Mouse (Mus musculus) monocyte, adult 2 months (primary cell): Measurements from ENCODE around the gene Tox3.

Experiments used
- DNase-seq, 2 experiments: peaks; one replicate each; pipeline ENCODE4 v3.0.0; 2022; ENCODE audit warnings: low spot score in 2 of 2, low read depth in 1 of 2

The Tox3 gene

DNA sequence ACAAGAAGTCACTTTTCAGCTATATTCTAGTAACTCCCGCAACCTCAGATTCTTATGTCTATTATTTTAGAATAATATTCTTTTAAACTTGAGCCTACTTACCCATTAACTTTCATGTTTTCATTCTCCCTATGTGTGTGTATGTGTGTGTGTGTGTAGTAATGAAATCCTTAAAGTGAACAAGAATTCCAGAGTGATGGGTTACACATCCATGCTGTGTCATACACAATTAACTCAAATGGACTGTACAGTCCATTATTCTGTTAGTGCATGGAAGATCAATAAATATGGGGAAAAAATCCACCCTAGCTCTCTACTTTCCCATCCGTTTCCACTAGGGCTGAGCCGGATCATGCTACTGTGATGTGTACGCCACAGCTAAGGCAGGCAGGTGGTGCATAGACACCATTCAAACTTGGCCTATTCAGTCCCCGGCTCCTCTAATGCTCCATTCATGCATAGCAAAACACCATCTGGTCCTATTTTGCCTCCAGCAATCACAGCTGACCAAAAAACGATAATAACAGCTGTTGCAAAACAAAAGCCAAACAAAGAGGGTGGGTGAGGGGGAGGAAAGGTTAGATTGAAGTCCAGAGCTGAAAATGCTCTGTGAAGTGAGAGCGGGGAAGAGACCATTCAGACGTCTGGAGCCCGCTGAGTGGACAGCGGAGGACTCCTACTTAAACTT, 103.5 kb downstream of the Tox3 start:
- DNase-seq: no peak

DNA sequence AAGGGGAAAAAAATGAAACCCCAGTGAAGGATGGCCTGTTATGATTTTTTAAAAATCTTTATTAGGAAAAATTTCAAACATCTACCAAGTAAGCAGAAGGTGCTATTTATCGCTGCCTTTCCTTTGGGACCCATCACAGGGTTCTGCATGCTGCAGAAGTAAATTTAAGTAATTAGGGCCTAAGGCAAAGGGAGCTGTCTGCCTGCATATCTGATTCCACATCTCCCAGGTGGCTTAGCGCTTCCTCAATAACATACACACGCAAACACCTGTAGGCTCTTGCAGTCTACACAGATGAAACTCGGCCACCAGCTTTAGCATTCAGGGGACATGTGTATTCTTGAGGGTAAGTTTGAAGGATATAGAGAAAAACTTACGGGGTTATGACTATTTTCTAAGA, 104.2 kb downstream of the Tox3 start:
- no peak for DNase-seq

DNA sequence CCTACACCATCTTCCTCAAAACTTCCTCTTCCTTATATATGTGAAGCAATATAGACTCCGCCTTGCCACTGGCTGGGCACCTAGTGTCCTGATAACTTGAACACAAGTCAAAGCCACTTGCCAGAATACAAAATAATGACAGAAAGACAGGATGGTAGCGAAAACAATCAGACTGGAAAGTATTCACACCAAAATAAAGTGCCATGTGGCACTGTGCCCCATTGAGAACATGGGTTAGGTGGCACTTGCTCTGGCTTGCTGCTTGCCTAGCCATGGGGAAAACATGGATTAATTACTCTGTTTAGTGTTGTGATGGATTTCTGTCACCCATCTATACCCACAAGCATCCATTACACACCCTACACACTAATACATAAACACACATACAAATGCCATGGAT, 105.8 kb downstream of the Tox3 start:
- no peak for DNase-seq

DNA sequence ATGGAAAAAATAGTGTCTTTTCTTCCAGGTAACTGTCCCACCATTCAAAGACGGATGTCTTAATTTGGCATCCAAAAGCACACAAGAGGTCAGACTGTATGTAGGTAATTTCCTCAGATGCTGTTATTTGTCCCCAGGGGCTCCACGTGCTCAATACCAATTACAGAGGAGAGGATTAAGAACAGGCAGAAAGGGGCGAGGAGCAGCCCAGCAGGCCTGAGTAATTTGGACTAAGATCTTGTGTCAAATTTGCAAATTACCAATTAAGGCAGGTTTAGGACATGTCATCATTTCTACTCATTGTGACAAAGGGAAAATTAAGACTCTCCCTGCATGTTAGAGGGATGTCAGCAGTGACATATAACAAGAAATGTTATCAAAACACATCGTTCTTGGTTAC, 106.7 kb downstream of the Tox3 start:
- no peak for DNase-seq

DNA sequence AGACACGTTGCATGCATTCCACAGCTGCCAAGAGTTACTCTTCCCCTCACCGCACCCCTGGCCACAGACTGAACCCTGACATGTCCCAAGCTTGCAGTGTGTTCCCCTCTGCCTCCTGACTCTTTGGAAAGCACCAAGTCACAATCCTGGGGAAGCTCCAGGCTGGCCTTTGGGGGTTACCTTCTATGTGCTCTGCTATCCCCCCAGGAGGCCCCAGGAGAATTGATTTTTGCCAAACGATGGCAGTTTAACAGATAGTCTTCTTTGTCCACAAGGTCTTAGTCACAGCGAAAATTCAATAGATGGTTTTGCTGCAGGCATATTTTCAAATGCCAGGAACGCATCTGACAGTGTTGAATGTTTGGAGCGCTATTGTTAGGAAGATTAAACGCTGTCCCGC, 115.6 kb downstream of the Tox3 start:
- no peak for DNase-seq

DNA sequence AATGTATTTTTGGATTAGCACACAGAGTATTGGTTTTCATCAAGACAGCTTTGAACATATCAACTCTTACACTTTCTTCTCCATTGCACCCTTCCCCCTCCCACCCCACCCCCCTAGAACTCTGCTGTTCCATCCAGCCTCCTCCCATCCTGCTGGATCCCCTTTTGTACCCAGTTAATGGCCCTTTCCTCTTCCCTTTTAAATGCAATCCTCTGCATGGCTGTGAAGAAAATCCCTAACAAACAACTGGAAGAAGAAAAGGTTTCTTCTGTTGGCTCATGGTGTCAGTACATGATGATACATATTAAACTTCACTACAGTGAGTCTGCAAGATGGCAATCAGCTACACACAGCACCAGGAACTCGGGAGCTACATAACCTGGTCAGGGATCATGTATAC, 124.0 kb downstream of the Tox3 start:
- no peak for DNase-seq

DNA sequence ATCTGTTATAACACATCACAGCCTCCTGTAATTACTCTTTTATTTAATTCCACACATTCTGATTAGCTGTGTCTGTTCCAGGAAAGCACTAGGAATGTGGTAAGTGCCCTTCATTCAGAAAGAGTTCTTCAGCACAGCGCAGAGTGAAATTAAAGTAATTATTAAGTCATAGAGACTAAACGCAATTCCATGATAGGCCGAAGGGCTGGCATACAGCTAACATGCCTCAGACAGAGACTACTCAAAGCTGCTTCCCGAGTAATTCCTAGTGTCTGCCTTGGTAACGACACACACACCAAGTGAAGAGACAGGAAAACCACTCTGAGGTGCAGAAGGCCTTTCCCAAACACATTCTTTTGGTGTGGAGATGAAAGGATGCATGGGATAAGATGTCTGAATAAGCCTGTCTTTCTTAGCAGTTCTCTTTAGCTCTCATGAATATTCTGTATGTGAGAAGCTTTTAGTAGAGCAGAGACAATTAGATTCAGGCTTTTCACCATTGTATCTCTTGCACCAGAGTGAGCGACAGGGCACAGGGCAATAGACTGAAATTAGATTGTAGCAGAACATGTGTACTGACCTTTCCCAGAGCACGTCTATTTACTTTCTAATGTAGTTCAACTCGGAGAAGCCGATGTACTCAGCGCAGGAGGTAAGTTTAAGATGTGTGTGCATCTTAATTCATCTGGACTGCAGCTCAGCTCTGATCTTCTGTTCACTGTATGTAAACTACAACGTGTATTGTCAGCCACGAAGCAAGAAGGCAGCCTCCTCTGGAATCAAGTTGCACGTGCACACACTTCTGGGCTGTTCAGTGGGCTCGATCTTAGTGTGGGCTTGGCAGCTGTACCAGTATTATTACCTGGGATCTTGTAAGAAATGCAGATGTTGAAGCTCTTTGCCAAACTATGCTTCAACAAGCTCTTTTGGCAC, 138.8 kb downstream of the Tox3 start:
- DNase-seq: no peak
